Mouse (Mus musculus) kidney, embryonic 16.5 days (tissue): ENCODE data around the gene Il2rg. TPM values are rescaled to one million over a fixed set of nuclear protein-coding genes. Genes with fewer than 3 reads are reported as not detected.
A peak's percentile ranks its signal among the peaks of the same experiment; 100 is the strongest.

Experiments
- ATAC-seq: fragments of 200-750 bp; cut with Nextera tagmentation; 2 replicates; pipeline ENCODE4 v1.8.0; 2017; ENCODE audit warnings: moderate TSS enrichment; ENCODE audit not compliant: low FRiP score, low TSS enrichment
- H3K27ac ChIP-seq: fragments of 300-500 bp; sonication (generic); 2 replicates; pipeline ENCODE4 v1.5.1; 2014; ENCODE audit warnings: low read length
- H3K27me3 ChIP-seq: fragments of 300-500 bp; sonication (generic); 2 replicates; pipeline ENCODE4 v1.6.1; 2014; ENCODE audit warnings: low read length, control low read depth, mixed read lengths; ENCODE audit not compliant: insufficient read depth
- H3K36me3 ChIP-seq: fragments of 300-500 bp; sonication (generic); 2 replicates; pipeline ENCODE4 v1.6.1; 2014; ENCODE audit warnings: low read length, control low read depth, mixed read lengths; ENCODE audit not compliant: insufficient read depth
- H3K4me1 ChIP-seq: fragments of 300-500 bp; sonication (generic); 2 replicates; pipeline ENCODE4 v1.6.1; 2014; ENCODE audit warnings: low read length, control low read depth, mixed read lengths; ENCODE audit not compliant: insufficient read depth
- H3K4me2 ChIP-seq: fragments of 300-500 bp; sonication (generic); replicated peaks from 2 replicates; pipeline ENCODE4 v1.6.1; 2014; ENCODE audit warnings: low read depth, low read length
- H3K4me3 ChIP-seq: fragments of 300-500 bp; sonication (generic); 2 replicates; pipeline ENCODE4 v1.5.1; 2014; ENCODE audit warnings: mild to moderate bottlenecking, low read length
- H3K9ac ChIP-seq: fragments of 300-500 bp; sonication (generic); replicated peaks from 2 replicates; pipeline ENCODE4 v1.6.1; 2014; ENCODE audit warnings: low read length
- H3K9me3 ChIP-seq: fragments of 300-500 bp; sonication (generic); 2 replicates; pipeline ENCODE4 v1.6.1; 2016; ENCODE audit warnings: low read length, control low read depth
- WGBS: fragments of 180-500 bp; shearing (Covaris S2); extraction: QIAGEN DNeasy Blood & Tissue Kit; methylation state at CpG from one replicate; pipeline ENCODE4 v1.1.7; 2014; 5-methylcytosine and 5-hydroxymethylcytosine counted together
- polyA plus RNA-seq: library from polyadenylated mRNA; unstranded; fragments of >200 nt; fragmentation: Nextera tagmentation; extraction: Ambion mirVana; gene quantifications from 2 replicates; pipeline ENCODE4 v1.2.1, GENCODE M21; 2015

Il2rg gene
- polyA plus RNA-seq, 1 experiment from 2014 or later: 26.5 TPM

GRCm38 (mm10) chrX:101221834-101222795, 45.9 kb downstream of the Il2rg start, which contains the start of gene Snx12:
Gene Snx12, minus strand, starts transcription at chrX:101222563.
- Histone ChIP-seq H3K9ac (peak within 1 kb of the TSS; percentile 62), H3K9me3 (no peaks in the 10 kb centered on the region), H3K4me1 (peaks cover 3% of the 10 kb centered on the region; the same call in 1 of the 2 replicates), H3K4me3 (peak within 1 kb of the TSS; percentile 48), H3K27me3 (peaks cover 16% of the 10 kb centered on the region; the same call in 1 of the 2 replicates), H3K36me3 (no peaks in the 10 kb centered on the region), H3K27ac (peak within 1 kb of the TSS; percentile 65; the same call in 1 of the 2 replicates), H3K4me2 (peak within 1 kb of the TSS; percentile 60)
- WGBS: 25% methylated on average over 54 of the region's 55 CpGs
- ATAC-seq: peak; percentile 97

Other genes starting within 250 kb of the Il2rg start
- not detected in 2 replicates for gene Tex11, start 208.6 kb downstream of the Il2rg start, polyA plus RNA-seq
- gene Slc7a3, start 182.2 kb downstream of the Il2rg start, polyA plus RNA-seq: 2.2 and 2.6 TPM in 2 replicates
- gene Snx12, start 45.7 kb downstream of the Il2rg start, polyA plus RNA-seq: 53.7 and 55.4 TPM in 2 replicates
- 3.3 and 3.9 TPM in 2 replicates for gene Foxo4, start 13.7 kb downstream of the Il2rg start, polyA plus RNA-seq
- not detected in 2 replicates for gene Gm614, start 4.3 kb downstream of the Il2rg start, polyA plus RNA-seq
- gene Gm20489, start 768 bp upstream of the Il2rg start, polyA plus RNA-seq: not detected in 2 replicates
- 40.8 and 42.3 TPM in 2 replicates for gene Med12, start 5.8 kb upstream of the Il2rg start, polyA plus RNA-seq
- 6.8 and 7.5 TPM in 2 replicates for gene Nlgn3, start 30.9 kb upstream of the Il2rg start, polyA plus RNA-seq
- gene Gjb1, start 108.1 kb upstream of the Il2rg start, polyA plus RNA-seq: 33.6 and 40.6 TPM in 2 replicates
- 30.9 and 31.6 TPM in 2 replicates for gene Zmym3, start 152.6 kb upstream of the Il2rg start, polyA plus RNA-seq
- 457 and 479 TPM in 2 replicates for gene Nono, start 161.1 kb upstream of the Il2rg start, polyA plus RNA-seq
- 4.0 and 4.8 TPM in 2 replicates for gene Itgb1bp2, start 180.8 kb upstream of the Il2rg start, polyA plus RNA-seq